Mouse (Mus musculus) megakaryocyte, embryonic 14.5 days (primary cell): ENCODE measurements around the gene Slc6a17.

Experiments used
- FLI1 ChIP-seq: IDR thresholded peaks from 2 replicates; pipeline ENCODE4 v1.6.1; 2012; ENCODE audit warnings: low read length, inconsistent platforms, mixed read lengths
- GATA1 ChIP-seq: IDR thresholded peaks from 3 replicates; pipeline ENCODE4 v1.6.1; 2012; ENCODE audit warnings: mixed read lengths, low read length, inconsistent platforms, borderline replicate concordance

DNA sequence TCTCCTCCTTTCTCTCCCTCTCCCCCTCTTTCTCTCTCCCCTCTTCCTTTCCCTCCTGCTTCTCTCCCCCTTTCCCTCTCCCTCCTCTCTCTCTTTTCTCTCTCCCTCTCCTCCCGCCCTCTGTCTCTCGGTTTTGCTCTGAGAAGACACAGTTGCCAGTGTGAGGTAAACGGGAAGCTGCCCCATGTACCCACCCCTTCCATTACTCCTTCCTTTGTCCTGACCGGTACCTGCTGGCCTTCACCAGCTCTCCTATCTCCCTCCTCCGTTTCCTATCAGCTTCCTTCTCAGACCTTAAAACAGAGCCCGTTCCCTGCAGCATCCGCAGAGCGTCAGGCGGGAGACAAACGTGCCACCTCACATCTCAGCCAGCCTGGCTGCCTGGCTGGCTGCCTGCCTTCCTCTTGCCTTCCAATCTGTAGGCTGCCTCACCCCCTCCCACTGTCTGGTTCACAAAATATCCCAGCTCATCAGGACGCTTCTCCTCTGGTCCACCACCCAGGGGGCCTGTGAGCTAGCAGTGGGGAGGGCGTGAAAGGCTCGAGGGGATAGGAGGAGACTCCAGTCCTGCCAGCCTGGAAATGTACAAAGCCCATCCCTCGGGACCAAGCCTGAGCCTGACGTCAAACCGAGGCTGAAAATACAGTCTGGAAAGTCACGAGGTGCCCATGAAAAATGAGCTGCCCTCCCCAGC lies 19.1 kb upstream of the Slc6a17 start:
- TF ChIP-seq GATA1 (no peak), FLI1 (no peak)
